Comparison of ENCODE assay signal across 8 mouse cellular contexts in genomic region chr7:90029548-90030485, GRCm38 (mm10). TPM values are rescaled to one million over a fixed set of nuclear protein-coding genes. Genes with fewer than 3 reads are reported as not detected.
DNase-seq lines count a peak whose midpoint lies in the region; ATAC-seq and TF ChIP-seq lines count a peak whose summit lies in the region.

No protein-coding gene starts in this region.

- no peak overlapping the region for H3K4me3 ChIP-seq in hindbrain, postnatal 0 days (ENCODE audit: low read length)
- no peak overlapping the region for H3K4me3 ChIP-seq in neural tube, embryonic 15.5 days (replicated peaks)

- H3K4me2 ChIP-seq in hindbrain, postnatal 0 days (ENCODE audit: low read depth, low read length) = peak overlapping the region; percentile 41
- peak overlapping the region; percentile 46 for H3K4me2 ChIP-seq in neural tube, embryonic 15.5 days

- ATAC-seq in hindbrain, postnatal 0 days = peak; percentile 60
- ATAC-seq in neural tube, embryonic 15.5 days (ENCODE audit: low FRiP score) = peak; percentile 70

- intact Hi-C loops in left cerebral cortex, postnatal 14 days (cut with DNase I) = loop anchor here (5.0 kb wide), 1 partner anchor 102 kb away; the partner anchor contains the start of gene Picalm

- no peak for TF ChIP-seq CTCF in hindbrain, postnatal 0 days (IDR thresholded peaks at IDR 0.05; ENCODE audit: low read depth)

- H3K4me1 ChIP-seq in hindbrain, postnatal 0 days (ENCODE audit: insufficient read depth, low read length) = peaks cover 15% of the 10 kb centered on the region
- peaks cover 22% of the 10 kb centered on the region for H3K4me1 ChIP-seq in neural tube, embryonic 15.5 days

- H3K36me3 ChIP-seq in hindbrain, postnatal 0 days (ENCODE audit: insufficient read depth, low read length) = no peaks in the 10 kb centered on the region
- H3K36me3 ChIP-seq in neural tube, embryonic 15.5 days = no peaks in the 10 kb centered on the region

- H3K9me3 ChIP-seq in hindbrain, postnatal 0 days (ENCODE audit: low read length) = no peaks in the 10 kb centered on the region
- no peaks in the 10 kb centered on the region for H3K9me3 ChIP-seq in neural tube, embryonic 15.5 days (replicated peaks)

- DNase-seq in brain, adult 2 months (ENCODE audit: low read depth, low spot score) = peak; percentile 52
- DNase-seq in cerebellum, postnatal 10 days = peak; percentile 67 to 68
- DNase-seq in gastrocnemius, postnatal 25 days = peak; percentile 82
- DNase-seq in hindbrain, postnatal 0 days (ENCODE audit: low spot score) = peak; percentile 38
- peak; percentile 62 to 74 for DNase-seq in lung, adult 18-20 months
- no peak for DNase-seq in left cerebral cortex, postnatal 14 days (ENCODE audit: low spot score in 2 of 2)
- DNase-seq in frontal cortex, postnatal 36 days (ENCODE audit: low spot score in 2 of 2) = no peak

- peak overlapping the region; percentile 6 for H3K9ac ChIP-seq in hindbrain, postnatal 0 days (replicated peaks; ENCODE audit: low read length)
- H3K9ac ChIP-seq in neural tube, embryonic 15.5 days (replicated peaks) = no peak overlapping the region

- 30% methylated on average over 20 of the region's 20 CpGs for WGBS in hindbrain, postnatal 0 days
- 48% methylated on average over 20 of the region's 20 CpGs for WGBS in neural tube, embryonic 15.5 days

- H3K27ac ChIP-seq in hindbrain, postnatal 0 days = peak overlapping the region; percentile 85
- peak overlapping the region; percentile 80 for H3K27ac ChIP-seq in neural tube, embryonic 15.5 days (replicated peaks)

- no peaks in the 10 kb centered on the region for H3K27me3 ChIP-seq in hindbrain, postnatal 0 days (ENCODE audit: insufficient read depth, low read length)
- H3K27me3 ChIP-seq in neural tube, embryonic 15.5 days (replicated peaks) = no peaks in the 10 kb centered on the region

RNA-seq across cellular contexts. Expression of gene Eed, which starts 49.0 kb away (rescaled TPM):
- 10 to 100 TPM; 21.7 to 30.8 TPM for total RNA-seq in gastrocnemius, postnatal 25 days (2021)
- 9.5 and 21.9 TPM in 2 replicates for total RNA-seq in hindbrain, postnatal 0 days (2014; rRNA removed)
- polyA plus RNA-seq in hindbrain, postnatal 0 days (2015; fragmentation: Nextera tagmentation; extraction: Ambion mirVana) = 20.6 and 23.2 TPM in 2 replicates
- polyA plus RNA-seq in neural tube, embryonic 15.5 days (2015; fragmentation: Nextera tagmentation; extraction: Ambion mirVana) = 27.5 and 37.3 TPM in 2 replicates
- total RNA-seq in left cerebral cortex, postnatal 14 days (2021) = 10 to 100 TPM; 27.4 to 35.2 TPM

Comparison
In these comparisons a context has a peak if more than half of its experiments do, and no peak if none do; other contexts are left out.
1. DNase-seq: peak in brain, adult 2 months (single experiment), cerebellum, postnatal 10 days (2 of 2), gastrocnemius, postnatal 25 days (single experiment), hindbrain, postnatal 0 days (single experiment) and lung, adult 18-20 months (2 of 2); none in left cerebral cortex, postnatal 14 days (0 of 2) and frontal cortex, postnatal 36 days (0 of 2).